Mouse (Mus musculus): ENCODE data around the gene Lrrk2.
"Not testable (repeated sequence)": the region's sequence is repeated elsewhere in the genome, so short reads cannot be mapped to it uniquely, and the experiment has no call there.

Gene Lrrk2

GRCm38 (mm10) chr15:91693051-91693450, 20.1 kb downstream of the Lrrk2 start:
- DNase-seq = no peak

- DNase-seq = no peak
These were observed 20.9 kb downstream of the Lrrk2 start for GRCm38 (mm10) chr15:91693856-91694255.

GRCm38 (mm10) chr15:91700841-91701240, 27.9 kb downstream of the Lrrk2 start:
- no peak for DNase-seq

GRCm38 (mm10) chr15:91702991-91703715, 30.2 kb downstream of the Lrrk2 start:
- peak; percentile 44 for DNase-seq

- no peak for DNase-seq
These were observed 31.1 kb downstream of the Lrrk2 start for GRCm38 (mm10) chr15:91704091-91704490.

GRCm38 (mm10) chr15:91709207-91710130, 36.5 kb downstream of the Lrrk2 start:
- DNase-seq = peak; percentile 40

- DNase-seq = no peak
These were observed 62.4 kb downstream of the Lrrk2 start for GRCm38 (mm10) chr15:91735216-91735922.

GRCm38 (mm10) chr15:91736791-91737533, 64.0 kb downstream of the Lrrk2 start:
- DNase-seq = no peak

GRCm38 (mm10) chr15:91738808-91739207, 65.8 kb downstream of the Lrrk2 start:
- no peak for DNase-seq

GRCm38 (mm10) chr15:91745501-91745900, 72.5 kb downstream of the Lrrk2 start:
- no peak for DNase-seq

- peak; percentile 66 for DNase-seq
These were observed 79.1 kb downstream of the Lrrk2 start for GRCm38 (mm10) chr15:91752111-91752510.

- no peak for DNase-seq
These were observed 80.6 kb downstream of the Lrrk2 start for GRCm38 (mm10) chr15:91753378-91754080.

GRCm38 (mm10) chr15:91754546-91754945, 81.6 kb downstream of the Lrrk2 start:
- peak; percentile 54 for DNase-seq

GRCm38 (mm10) chr15:91755756-91756155, 82.8 kb downstream of the Lrrk2 start:
- DNase-seq = no peak

GRCm38 (mm10) chr15:91772041-91772440, 99.1 kb downstream of the Lrrk2 start:
- DNase-seq = no peak

- DNase-seq = no peak
These were observed 106.2 kb downstream of the Lrrk2 start for GRCm38 (mm10) chr15:91779166-91779565.

GRCm38 (mm10) chr15:91781172-91781571, 108.2 kb downstream of the Lrrk2 start:
- DNase-seq = peak; percentile 41

- no peak for DNase-seq
These were observed 115.4 kb downstream of the Lrrk2 start for GRCm38 (mm10) chr15:91788338-91788737.

- peak; percentile 18 for DNase-seq
These were observed 133.5 kb downstream of the Lrrk2 start for GRCm38 (mm10) chr15:91806463-91806862.

GRCm38 (mm10) chr15:91835319-91835718, 162.3 kb downstream of the Lrrk2 start:
- no peak for DNase-seq

- no peak for DNase-seq
These were observed 165.0 kb downstream of the Lrrk2 start, which contains the start of gene Smgc for GRCm38 (mm10) chr15:91837965-91838364. Gene Smgc (plus strand): TSS chr15:91838265.

- DNase-seq = not testable (repeated sequence)
These were observed 191.2 kb downstream of the Lrrk2 start for GRCm38 (mm10) chr15:91864130-91864529.

Measured in right cerebral cortex, adult 18-20 months (tissue).